Mouse (Mus musculus) forebrain, embryonic 16.5 days (tissue): ENCODE data around the gene Timm17a. TPM values are rescaled to one million over a fixed set of nuclear protein-coding genes. Genes with fewer than 3 reads are reported as not detected.

Experiments
- ATAC-seq: fragments of 200-750 bp; cut with Nextera tagmentation; 2 replicates; pipeline ENCODE4 v1.8.0; 2017; ENCODE audit warnings: mild to moderate bottlenecking, moderate library complexity
- H3K27ac ChIP-seq: fragments of 300-500 bp; sonication (generic); 2 replicates; pipeline ENCODE4 v1.5.1; 2014; ENCODE audit warnings: low read length, control low read depth
- H3K27me3 ChIP-seq: fragments of 300-500 bp; sonication (generic); replicated peaks from 2 replicates; pipeline ENCODE4 v1.6.1; 2014; ENCODE audit warnings: low read length; ENCODE audit not compliant: control insufficient read depth, insufficient read depth
- H3K36me3 ChIP-seq: fragments of 300-500 bp; sonication (generic); 2 replicates; pipeline ENCODE4 v1.6.1; 2014; ENCODE audit not compliant: control insufficient read depth, insufficient read depth
- H3K4me1 ChIP-seq: fragments of 300-500 bp; sonication (generic); replicated peaks from 2 replicates; pipeline ENCODE4 v1.6.1; 2014; ENCODE audit warnings: low read length; ENCODE audit not compliant: control insufficient read depth, insufficient read depth
- H3K4me2 ChIP-seq: fragments of 300-500 bp; sonication (generic); 2 replicates; pipeline ENCODE4 v1.6.1; 2014; ENCODE audit warnings: mild to moderate bottlenecking, low read length, control low read depth
- H3K4me3 ChIP-seq: fragments of 300-500 bp; sonication (generic); replicated peaks from 2 replicates; pipeline ENCODE4 v1.5.1; 2014; ENCODE audit warnings: mild to moderate bottlenecking, low read length, control low read depth
- H3K9ac ChIP-seq: fragments of 300-500 bp; sonication (generic); replicated peaks from 2 replicates; pipeline ENCODE4 v1.6.1; 2014; ENCODE audit warnings: low read depth, low read length, control low read depth
- H3K9me3 ChIP-seq: fragments of 300-500 bp; sonication (generic); 2 replicates; pipeline ENCODE4 v1.6.1; 2016; ENCODE audit warnings: low read length; ENCODE audit not compliant: control insufficient read depth
- WGBS: fragments of 180-500 bp; shearing (Covaris S2); extraction: QIAGEN DNeasy Blood & Tissue Kit; methylation state at CpG from one replicate; pipeline ENCODE4 v1.1.7; 2014; 5-methylcytosine and 5-hydroxymethylcytosine counted together
- polyA plus RNA-seq: library from polyadenylated mRNA; unstranded; fragments of >200 nt; fragmentation: Nextera tagmentation; extraction: Ambion mirVana; gene quantifications from 2 replicates; pipeline ENCODE4 v1.2.1, GENCODE M21; 2015

Timm17a gene
- polyA plus RNA-seq, 1 experiment from 2014 or later: 154 TPM

DNA sequence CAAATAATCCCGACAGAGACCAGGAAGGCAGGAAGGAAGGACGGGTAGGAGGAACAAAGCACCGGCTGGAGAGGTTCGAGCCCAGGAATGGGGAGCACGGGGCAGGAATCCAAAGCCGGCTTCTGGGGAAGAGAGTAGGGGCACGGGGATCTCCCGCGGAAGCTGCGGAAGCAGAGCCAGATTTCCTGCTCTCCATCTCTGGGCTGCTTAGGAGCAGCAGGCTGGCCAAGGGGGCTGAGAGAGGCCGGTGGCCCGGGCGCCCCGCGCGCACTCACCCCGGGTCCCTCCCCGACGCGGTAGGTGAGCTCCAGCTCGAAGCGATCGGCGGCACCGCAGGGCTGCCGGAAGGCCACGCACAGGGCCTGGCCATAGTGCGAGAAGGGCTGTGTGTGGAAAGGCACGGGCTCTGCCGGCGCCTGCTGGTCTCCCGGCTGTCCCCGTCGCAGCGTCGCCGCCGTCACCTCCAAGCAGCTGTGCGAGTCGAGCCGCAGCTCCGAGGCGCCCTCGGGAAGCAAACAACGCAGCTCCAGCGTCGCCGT, 30.2 kb downstream of the Timm17a start:
- under 1% methylated on average over 48 of the region's 48 CpGs for WGBS
- Histone ChIP-seq H3K4me2 (peak overlapping the region; percentile 61), H3K9me3 (no peaks in the 10 kb centered on the region), H3K36me3 (peaks cover 2% of the 10 kb centered on the region; the same call in 1 of the 2 replicates), H3K4me1 (peaks cover 17% of the 10 kb centered on the region), H3K4me3 (peak overlapping the region; percentile 77), H3K9ac (peak overlapping the region; percentile 98), H3K27ac (peak overlapping the region; percentile 90), H3K27me3 (no peaks in the 10 kb centered on the region)
- ATAC-seq: peak; percentile 85

DNA sequence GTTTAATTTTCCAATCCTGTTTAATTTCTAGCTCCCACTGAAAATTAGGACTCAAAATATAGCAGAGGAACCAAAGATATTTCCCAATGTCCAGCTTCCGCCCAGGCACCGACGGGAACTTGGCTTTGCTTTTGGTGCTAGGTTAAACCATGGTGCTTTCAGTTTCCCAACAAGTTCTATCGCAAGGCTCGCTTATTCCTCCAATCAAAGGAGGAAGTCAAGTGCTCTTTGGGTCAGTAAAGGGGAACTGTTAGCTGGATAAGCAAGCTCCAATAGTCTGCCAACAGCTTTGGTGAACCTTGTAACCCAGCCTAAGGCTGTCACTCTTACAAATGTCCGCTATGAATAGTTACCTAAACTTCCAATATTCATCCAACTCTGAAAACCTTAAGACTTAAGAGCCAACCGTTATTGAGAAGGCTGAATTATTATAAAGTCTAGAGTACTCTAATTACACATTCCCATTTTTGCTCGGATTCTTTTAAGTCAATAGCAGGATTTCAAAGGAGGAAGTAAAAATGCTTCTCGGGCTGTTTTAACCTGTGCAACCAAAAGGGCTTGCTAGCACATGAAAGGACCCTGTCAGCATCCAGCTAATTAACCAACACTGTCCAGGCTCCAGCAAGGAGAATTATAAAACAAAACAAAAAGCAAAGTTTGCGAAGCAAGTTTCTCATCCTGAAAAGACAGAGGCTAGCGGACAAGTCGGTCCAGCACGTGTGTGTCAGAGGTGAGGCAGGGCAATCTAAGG, 30.9 kb downstream of the Timm17a start:
- no peak for ATAC-seq
- Histone ChIP-seq H3K27me3 (no peaks in the 10 kb centered on the region), H3K36me3 (peaks cover 7% of the 10 kb centered on the region), H3K9me3 (no peaks in the 10 kb centered on the region), H3K4me1 (peaks cover 17% of the 10 kb centered on the region), H3K9ac (peak overlapping the region; percentile 98), H3K4me2 (peak overlapping the region; percentile 61), H3K4me3 (peak overlapping the region; percentile 77), H3K27ac (0 out of 2 replicates have a peak overlapping the region, but pooled peaks have one; percentile 90)
- WGBS: 32% methylated on average over 13 of the region's 13 CpGs

DNA sequence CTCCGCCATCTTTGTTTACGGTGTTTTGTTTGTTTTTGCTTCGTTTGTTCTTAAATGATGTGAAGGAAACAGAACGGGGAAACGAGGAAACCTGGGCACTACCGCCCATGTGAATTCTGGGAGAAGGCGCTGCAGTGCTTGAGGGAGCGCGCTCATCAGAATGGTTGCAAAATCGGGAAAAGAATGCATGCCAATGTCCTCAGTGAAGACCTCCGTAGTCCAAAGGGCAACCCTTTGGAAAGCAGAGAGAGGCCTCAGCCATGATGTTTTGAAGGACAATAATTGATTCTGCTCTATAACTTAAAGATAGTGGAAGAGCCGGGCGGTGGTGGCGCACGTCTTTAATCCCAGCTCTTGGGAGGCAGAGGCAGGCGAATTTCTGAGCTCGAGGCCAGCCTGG, 31.7 kb downstream of the Timm17a start:
- no peak overlapping the region for H3K27ac ChIP-seq
- H3K9ac ChIP-seq: no peak overlapping the region
- no peaks in the 10 kb centered on the region for H3K9me3 ChIP-seq
- no peak overlapping the region for H3K4me2 ChIP-seq
- H3K4me1 ChIP-seq: peaks cover 17% of the 10 kb centered on the region
- ATAC-seq: no peak
- WGBS: 96% methylated on average over 17 of the region's 17 CpGs
- no peak overlapping the region for H3K4me3 ChIP-seq
- H3K27me3 ChIP-seq: no peaks in the 10 kb centered on the region
- H3K36me3 ChIP-seq: peaks cover 13% of the 10 kb centered on the region

DNA sequence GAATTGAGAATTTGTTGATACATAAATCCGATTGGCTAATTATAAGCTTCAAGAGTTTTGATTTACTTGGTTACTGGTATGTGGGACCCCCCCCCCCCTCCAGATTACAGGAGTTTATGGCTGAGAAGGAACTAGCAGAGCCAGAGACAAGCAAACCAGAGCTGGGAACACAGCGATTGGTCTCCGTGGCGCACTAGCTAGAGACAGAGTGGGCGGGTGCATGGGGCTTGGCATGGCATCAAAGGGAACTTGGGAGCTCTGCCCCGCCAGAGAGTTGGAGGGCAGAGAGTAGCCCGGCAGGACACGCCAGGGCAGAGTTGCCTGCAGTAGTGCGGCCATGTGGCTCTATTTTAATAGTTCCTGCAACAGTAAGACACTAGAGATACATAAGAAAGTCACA, 32.9 kb downstream of the Timm17a start:
- H3K4me1 ChIP-seq: peaks cover 17% of the 10 kb centered on the region
- H3K4me3 ChIP-seq: no peak overlapping the region
- no peak overlapping the region for H3K9ac ChIP-seq
- H3K9me3 ChIP-seq: no peaks in the 10 kb centered on the region
- H3K27me3 ChIP-seq: no peaks in the 10 kb centered on the region
- H3K27ac ChIP-seq: no peak overlapping the region
- WGBS: 44% methylated on average over 9 of the region's 9 CpGs
- H3K4me2 ChIP-seq: no peak overlapping the region
- peaks cover 23% of the 10 kb centered on the region for H3K36me3 ChIP-seq
- no peak for ATAC-seq

DNA sequence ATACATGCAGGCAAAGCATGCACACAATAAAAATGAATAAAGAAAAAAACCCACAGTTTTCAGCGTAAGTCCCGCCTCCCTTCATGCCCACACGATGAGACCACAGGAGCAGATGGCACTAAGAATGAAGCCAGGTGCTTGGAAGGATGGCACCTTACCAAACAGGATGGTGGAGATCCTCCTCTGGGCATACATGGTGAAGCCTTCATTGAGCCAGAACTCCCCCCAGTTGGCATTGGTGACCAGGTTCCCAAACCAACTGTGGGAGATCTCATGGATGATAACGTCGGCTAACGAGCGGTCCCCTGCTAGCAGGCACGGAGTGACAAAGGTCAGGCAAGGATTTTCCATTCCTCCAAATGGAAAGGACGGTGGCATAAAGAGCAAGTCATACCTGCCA, 42.2 kb downstream of the Timm17a start:
- peaks cover 20% of the 10 kb centered on the region for H3K36me3 ChIP-seq
- no peak overlapping the region for H3K4me2 ChIP-seq

DNA sequence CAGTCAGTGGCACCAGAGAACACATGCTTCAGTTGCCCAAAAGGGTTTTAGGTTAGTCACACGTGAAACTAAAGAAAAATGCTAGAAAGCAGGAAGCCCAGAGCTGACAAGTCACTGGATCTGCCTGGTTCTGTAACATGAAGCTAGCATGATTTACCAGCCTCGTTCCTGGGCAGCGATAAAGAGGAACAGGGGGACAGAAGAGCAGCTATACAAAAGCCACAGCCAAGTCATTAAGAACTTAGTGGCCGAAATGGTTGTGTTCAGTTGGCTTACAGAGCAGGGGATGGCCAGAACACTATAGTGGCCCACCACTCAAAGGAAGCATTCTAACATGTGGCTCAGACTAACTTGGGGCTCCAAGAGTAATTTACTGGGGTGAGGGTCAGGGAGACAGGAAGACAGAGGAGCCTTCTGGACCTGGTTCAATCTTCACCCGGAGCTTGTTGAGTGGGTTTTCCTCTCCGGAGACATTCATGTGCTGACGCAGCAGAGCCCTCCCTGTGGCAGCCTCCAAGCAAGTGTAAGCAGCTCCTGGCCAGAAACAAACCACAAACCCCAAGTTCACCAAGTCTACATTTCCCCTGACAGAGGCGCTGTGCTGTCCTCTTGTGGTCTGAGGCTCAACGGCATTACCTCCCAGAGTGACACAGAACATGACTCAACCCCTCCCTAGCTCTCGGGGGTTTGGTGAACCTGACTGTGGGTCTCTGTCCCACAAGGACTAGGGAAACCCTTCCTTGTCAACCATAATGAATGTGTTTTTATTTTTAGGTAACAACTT, 45.7 kb downstream of the Timm17a start:
- H3K36me3 ChIP-seq: peaks cover 30% of the 10 kb centered on the region
- 90% methylated on average over 10 of the region's 10 CpGs for WGBS
- H3K9ac ChIP-seq: no peak overlapping the region
- no peak overlapping the region for H3K4me2 ChIP-seq
- no peak overlapping the region for H3K4me3 ChIP-seq
- no peaks in the 10 kb centered on the region for H3K4me1 ChIP-seq
- no peaks in the 10 kb centered on the region for H3K9me3 ChIP-seq
- no peak overlapping the region for H3K27ac ChIP-seq
- H3K27me3 ChIP-seq: no peaks in the 10 kb centered on the region
- no peak for ATAC-seq

More for the DNA sequence above, 42.2 kb downstream of the Timm17a start:
- Histone ChIP-seq H3K27me3 (no peaks in the 10 kb centered on the region), H3K9ac (no peak overlapping the region), H3K27ac (no peak overlapping the region), H3K9me3 (no peaks in the 10 kb centered on the region), H3K4me1 (no peaks in the 10 kb centered on the region), H3K4me3 (no peak overlapping the region)
- WGBS: 71% methylated on average over 9 of the region's 9 CpGs
- no peak for ATAC-seq

DNA sequence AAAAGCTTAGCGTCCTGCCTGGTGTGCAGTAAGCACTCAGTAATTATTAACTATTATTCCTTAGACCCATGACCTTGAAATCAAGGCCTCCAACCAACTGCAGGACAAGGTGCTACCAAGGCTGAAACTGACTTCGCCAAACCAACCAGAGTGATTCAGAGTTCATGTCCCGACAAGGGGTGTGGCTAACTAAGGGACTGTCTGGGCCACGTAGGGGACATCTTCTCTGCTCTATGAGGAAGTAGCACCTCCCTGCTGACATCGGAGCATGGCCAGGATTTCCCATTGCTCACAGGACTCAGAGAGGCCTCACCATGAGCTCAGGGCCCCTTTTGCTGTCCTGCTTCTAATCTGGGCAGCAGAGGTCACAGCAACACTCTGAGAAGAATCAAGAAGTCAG, 47.7 kb downstream of the Timm17a start:
- H3K4me2 ChIP-seq: no peak overlapping the region
- no peak overlapping the region for H3K4me3 ChIP-seq
- no peaks in the 10 kb centered on the region for H3K27me3 ChIP-seq
- H3K36me3 ChIP-seq: peaks cover 30% of the 10 kb centered on the region
- no peak overlapping the region for H3K9ac ChIP-seq
- no peaks in the 10 kb centered on the region for H3K4me1 ChIP-seq
- no peak overlapping the region for H3K27ac ChIP-seq
- no peak for ATAC-seq
- no peaks in the 10 kb centered on the region for H3K9me3 ChIP-seq
- WGBS: 90% methylated on average over 5 of the region's 5 CpGs

DNA sequence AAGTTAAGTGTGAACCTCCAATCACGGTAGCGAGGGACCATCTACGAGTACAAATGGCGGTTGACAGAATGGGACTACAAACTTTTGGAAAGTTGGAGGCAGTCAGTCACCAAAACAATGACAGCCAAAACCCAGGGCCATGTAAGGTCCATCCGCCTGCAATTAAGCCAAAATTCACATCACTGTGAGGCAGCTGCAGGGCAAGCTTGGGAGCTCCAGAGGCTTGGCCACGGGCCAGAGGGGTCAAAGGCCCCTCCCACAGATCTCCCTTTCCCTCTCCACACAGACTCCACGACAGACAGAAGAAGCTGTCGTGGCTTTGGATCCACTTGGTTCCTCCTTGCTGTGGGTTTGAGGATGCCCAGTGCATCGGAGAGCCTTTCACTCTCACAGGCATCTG, 50.3 kb downstream of the Timm17a start:
- H3K4me3 ChIP-seq: no peak overlapping the region
- H3K27me3 ChIP-seq: no peaks in the 10 kb centered on the region
- WGBS: 84% methylated on average over 9 of the region's 9 CpGs
- H3K27ac ChIP-seq: no peak overlapping the region
- no peak overlapping the region for H3K9ac ChIP-seq
- peaks cover 28% of the 10 kb centered on the region for H3K36me3 ChIP-seq
- peaks cover 5% of the 10 kb centered on the region for H3K4me1 ChIP-seq
- ATAC-seq: no peak
- H3K9me3 ChIP-seq: no peaks in the 10 kb centered on the region
- no peak overlapping the region for H3K4me2 ChIP-seq

DNA sequence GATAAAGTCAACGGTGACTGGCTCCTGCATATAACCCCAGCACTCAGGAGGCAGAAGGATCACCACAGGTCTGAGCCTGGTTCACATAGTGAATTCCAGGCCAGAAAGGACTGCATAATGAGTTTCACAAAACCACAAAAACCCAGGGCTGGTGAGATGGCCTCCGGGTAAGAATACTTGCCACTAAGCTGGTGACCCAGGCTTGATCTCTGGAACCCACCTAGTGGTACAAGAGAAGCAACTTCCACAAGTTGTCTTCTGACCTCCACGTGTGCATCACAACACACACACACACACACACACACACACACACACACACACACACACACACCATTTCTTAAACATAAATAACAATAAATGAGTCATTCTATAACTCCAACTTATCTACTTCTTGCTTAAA, 51.2 kb downstream of the Timm17a start:
- H3K36me3 ChIP-seq: peaks cover 24% of the 10 kb centered on the region

More for the DNA sequence above, 51.2 kb downstream of the Timm17a start:
- H3K9me3 ChIP-seq: no peaks in the 10 kb centered on the region
- no peak overlapping the region for H3K9ac ChIP-seq
- peaks cover 6% of the 10 kb centered on the region for H3K4me1 ChIP-seq
- no peak overlapping the region for H3K4me3 ChIP-seq
- H3K27me3 ChIP-seq: no peaks in the 10 kb centered on the region
- no peak for ATAC-seq
- no peak overlapping the region for H3K4me2 ChIP-seq
- WGBS: 83% methylated on average over 3 of the region's 3 CpGs
- H3K27ac ChIP-seq: no peak overlapping the region
